Mouse (Mus musculus): Measurements from ENCODE around the gene Ly6g6c. TPM values are rescaled to one million over a fixed set of nuclear protein-coding genes. Genes with fewer than 3 reads are reported as not detected.

The Ly6g6c gene
- total RNA-seq, 2 experiments from 2014 or later, result not detected

DNA sequence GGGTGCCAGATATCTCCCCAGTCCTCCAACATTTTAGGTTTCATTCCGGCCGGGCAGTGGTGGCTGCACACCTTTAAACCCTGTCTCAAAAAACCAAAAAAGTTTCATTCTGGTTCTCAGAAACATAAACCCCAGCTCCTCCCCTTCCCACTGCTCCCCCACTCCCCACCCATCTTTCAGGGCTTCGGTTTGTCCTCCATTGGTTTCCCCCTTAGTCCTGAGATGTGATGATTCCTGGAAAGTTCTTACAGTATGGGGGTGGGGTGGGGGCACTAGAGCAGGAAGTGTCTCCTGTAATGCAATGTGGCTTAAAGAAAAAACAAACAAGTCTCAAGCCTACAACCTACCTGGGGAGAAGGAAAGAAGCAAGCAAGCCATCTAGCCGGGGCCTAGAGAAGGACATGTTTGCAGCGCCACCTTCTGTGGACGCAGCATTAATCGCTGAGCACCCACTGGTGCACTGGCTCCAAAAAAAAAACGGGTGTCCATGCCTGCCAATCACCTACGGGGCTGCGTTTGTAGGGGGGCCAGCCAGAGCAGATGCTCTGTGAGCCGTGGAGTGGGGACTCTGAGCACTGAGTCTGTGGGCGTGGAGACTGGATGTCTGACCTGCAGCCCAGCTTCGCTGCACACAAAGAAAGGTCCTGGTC, 40.7 kb downstream of the Ly6g6c start:
- peak in 1 of 2 experiments; percentile 40 for DNase-seq (ENCODE audit: low spot score in 2 of 2)

DNA sequence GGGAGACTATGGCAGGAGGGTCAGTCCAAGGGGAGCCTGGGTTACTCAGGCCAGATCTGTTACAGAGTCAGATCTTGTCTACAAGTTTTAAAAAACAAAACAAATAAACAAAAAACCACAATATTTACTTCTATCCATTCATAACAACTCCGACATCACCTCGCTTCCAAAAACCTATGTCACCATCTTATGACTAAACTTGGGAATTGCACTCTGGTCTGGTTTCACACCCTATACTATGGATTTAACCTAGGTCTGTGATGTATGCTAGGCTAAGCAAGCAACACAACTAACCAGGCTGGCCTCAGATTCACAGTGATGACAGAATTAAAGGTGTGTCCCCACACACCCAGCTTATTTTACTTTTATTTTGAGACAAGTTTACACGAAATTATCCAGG, 41.3 kb downstream of the Ly6g6c start:
- DNase-seq (ENCODE audit: low spot score in 2 of 2), result no peak

DNA sequence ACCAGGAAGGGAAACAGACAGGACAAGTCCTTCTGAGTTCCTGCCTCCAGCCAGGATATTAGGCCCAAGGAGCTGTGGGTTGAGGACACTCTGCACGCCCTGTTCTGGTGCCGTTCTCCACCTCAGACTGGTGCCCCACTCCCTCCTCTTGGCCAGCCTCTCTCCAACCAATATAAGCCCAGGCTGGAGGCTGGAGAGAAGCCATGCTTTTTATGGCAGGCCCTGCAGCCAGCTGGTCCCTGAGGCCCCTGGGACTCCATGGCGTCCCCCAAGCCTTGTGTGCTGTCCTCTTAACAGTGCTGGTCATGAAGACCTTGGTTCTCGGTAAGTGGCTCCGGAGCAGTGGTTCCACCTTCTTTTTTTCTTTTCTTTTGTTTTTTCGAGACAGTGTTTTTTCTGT, 42.9 kb downstream of the Ly6g6c start, which contains the start of gene Ly6g5c:
Ly6g5c (plus strand) TSS at position 183 of the 400 bp plus-strand sequence.
- DNase-seq (ENCODE audit: low spot score in 2 of 2), result no peak

DNA sequence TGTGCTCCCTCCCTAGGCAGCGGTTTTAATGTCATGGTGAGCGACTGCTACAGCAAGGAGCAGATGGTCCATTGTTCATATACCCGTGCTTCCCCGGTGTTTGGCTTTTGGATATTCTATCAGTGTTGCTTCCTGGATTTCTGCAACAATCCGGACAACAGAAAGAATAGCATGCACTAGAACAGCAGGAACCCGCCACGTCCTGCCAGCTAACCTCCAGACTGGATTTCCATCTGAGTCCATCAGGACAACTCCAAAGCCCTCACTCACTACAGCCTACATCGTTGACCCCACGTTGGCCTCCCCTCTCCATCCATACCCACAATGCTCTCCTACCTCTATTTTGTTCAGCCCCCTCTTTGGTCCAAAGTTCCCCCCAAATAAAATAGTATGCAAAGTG, 46.6 kb downstream of the Ly6g6c start:
- DNase-seq (ENCODE audit: low spot score in 2 of 2), result no peak

DNA sequence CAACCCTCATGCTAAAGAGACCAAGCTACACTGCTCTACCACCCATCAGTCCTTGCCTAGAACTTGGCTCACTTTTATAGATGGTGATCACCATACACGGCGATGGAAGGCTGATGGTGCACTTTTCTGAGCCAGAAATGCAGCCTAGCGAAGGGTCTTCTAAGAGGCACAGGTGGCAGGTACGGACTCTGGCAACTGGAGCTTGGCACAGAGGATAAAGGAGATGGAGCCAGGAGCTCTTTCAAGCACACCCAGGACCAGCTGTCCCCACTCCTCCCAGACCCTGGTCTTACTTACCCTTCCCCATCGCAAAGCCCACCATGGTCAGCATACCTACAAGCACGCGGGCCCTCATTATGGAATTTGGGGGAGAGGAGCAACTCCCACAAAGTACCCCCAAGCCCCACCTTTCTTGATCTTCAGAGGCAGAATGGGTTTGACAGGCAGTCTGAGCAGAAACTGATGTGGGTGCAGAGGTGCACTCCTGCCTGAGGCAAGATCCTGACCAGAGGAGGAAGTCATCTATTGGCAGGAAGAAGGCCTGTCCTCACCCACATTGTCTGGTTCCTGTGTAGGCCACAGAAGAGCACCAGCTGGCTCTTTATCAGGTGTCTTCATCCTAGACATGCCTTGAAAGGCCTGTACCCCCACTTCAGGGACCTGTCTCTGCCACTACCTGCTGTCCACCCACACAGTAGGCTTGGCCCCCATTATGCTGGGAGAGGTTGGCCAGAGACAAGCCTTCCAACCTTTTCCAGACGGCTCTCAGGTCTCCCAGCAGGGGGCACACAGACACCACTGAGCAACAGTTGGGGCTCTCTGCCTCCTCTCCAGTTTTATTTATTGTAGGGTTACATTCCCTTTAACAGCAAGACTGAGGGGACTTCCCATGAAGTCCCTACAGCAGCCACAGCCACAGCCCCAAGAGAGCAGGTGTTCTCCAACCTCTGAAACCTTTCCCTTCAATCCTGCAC, 50.1 kb downstream of the Ly6g6c start, which contains the start of gene Ly6g5b:
Ly6g5b (minus strand) TSS at position 383 of the 974 bp plus-strand sequence.
- no peak for DNase-seq (ENCODE audit: low spot score in 2 of 2)

Other genes starting within 250 kb of the Ly6g6c start
- 10 to 100 TPM; 50.8 to 53.8 TPM for gene Stk19, start 228.4 kb upstream of the Ly6g6c start, total RNA-seq (2021)
- gene Dxo, start 228.4 kb upstream of the Ly6g6c start, total RNA-seq (2021), result 10 to 100 TPM; 36.6 to 40.8 TPM
- gene Skiv2l, start 215.2 kb upstream of the Ly6g6c start, total RNA-seq (2021), result 10 to 100 TPM; 70.1 to 74.2 TPM
- 10 to 100 TPM; 34.1 to 39.6 TPM for gene Nelfe, start 215.0 kb upstream of the Ly6g6c start, total RNA-seq (2021)
- not detected for gene Cfb, start 202.9 kb upstream of the Ly6g6c start, total RNA-seq (2021)
- gene Zbtb12, start 185.9 kb upstream of the Ly6g6c start, total RNA-seq (2021), result 1 to 10 TPM; 8.6 to 8.8 TPM
- gene Gm20547, start 183.3 kb upstream of the Ly6g6c start, total RNA-seq (2021), result under 1 TPM in 1 of 2 experiments, not detected in 1; 0.10 TPM
- gene C2, start 167.1 kb upstream of the Ly6g6c start, total RNA-seq (2021), result 1 to 10 TPM in 1 of 2 experiments, under 1 TPM in 1; 0.89 to 3.1 TPM
- 100 to 1,000 TPM; 186 to 193 TPM for gene Ehmt2, start 166.9 kb upstream of the Ly6g6c start, total RNA-seq (2021)
- gene Slc44a4, start 150.9 kb upstream of the Ly6g6c start, total RNA-seq (2021), result under 1 TPM in 1 of 2 experiments, not detected in 1; 0.43 TPM
- 10 to 100 TPM; 41.4 to 44.2 TPM for gene Neu1, start 134.1 kb upstream of the Ly6g6c start, total RNA-seq (2021)
- gene Hspa1b, start 106.2 kb upstream of the Ly6g6c start, total RNA-seq (2021), result 10 to 100 TPM; 27.5 to 37.5 TPM
- gene Gm20481, start 95.5 kb upstream of the Ly6g6c start, total RNA-seq (2021), result not detected
- gene Hspa1a, start 93.2 kb upstream of the Ly6g6c start, total RNA-seq (2021), result 10 to 100 TPM; 24.3 to 27.8 TPM
- under 1 TPM; 0.12 to 0.48 TPM for gene Hspa1l, start 92.7 kb upstream of the Ly6g6c start, total RNA-seq (2021)
- 10 to 100 TPM; 18.2 to 20.7 TPM for gene Lsm2, start 83.5 kb upstream of the Ly6g6c start, total RNA-seq (2021)
- 10 to 100 TPM; 46.6 to 50.4 TPM for gene Vars, start 64.4 kb upstream of the Ly6g6c start, total RNA-seq (2021)
- gene Vwa7, start 48.8 kb upstream of the Ly6g6c start, total RNA-seq (2021), result under 1 TPM; 0.15 to 0.22 TPM
- 1 to 10 TPM in 1 of 2 experiments, not detected in 1; 1.4 TPM for gene Sapcd1, start 37.4 kb upstream of the Ly6g6c start, total RNA-seq (2021)
- 1 to 10 TPM; 1.5 to 1.6 TPM for gene Msh5, start 18.6 kb upstream of the Ly6g6c start, total RNA-seq (2021)
- 1 to 10 TPM; 7.7 to 8.3 TPM for gene Clic1, start 15.4 kb upstream of the Ly6g6c start, total RNA-seq (2021)
- gene Ddah2, start 6.4 kb upstream of the Ly6g6c start, total RNA-seq (2021), result 10 to 100 TPM in 1 of 2 experiments, 1 to 10 TPM in 1; 9.4 to 11.0 TPM
- not detected for gene Mpig6b, start 796 bp downstream of the Ly6g6c start, total RNA-seq (2021)
- gene Ly6g6e, start 11.5 kb downstream of the Ly6g6c start, total RNA-seq (2021), result 1 to 10 TPM; 3.6 to 5.0 TPM
- 1 to 10 TPM in 1 of 2 experiments, under 1 TPM in 1; 0.87 to 2.0 TPM for gene Ly6g6d, start 12.7 kb downstream of the Ly6g6c start, total RNA-seq (2021)
- gene Ly6g6f, start 20.2 kb downstream of the Ly6g6c start, total RNA-seq (2021), result under 1 TPM; 0.57 to 0.58 TPM
- gene Abhd16a, start 23.9 kb downstream of the Ly6g6c start, total RNA-seq (2021), result 100 to 1,000 TPM in 1 of 2 experiments, 10 to 100 TPM in 1; 97.6 to 103 TPM
- not detected for gene Ly6g5c, start 42.9 kb downstream of the Ly6g6c start, total RNA-seq (2021)
- gene Ly6g5b, start 50.0 kb downstream of the Ly6g6c start, total RNA-seq (2021), result under 1 TPM; 0.30 to 0.56 TPM
- gene Gpank1, start 56.1 kb downstream of the Ly6g6c start, total RNA-seq (2021), result 10 to 100 TPM; 15.2 to 17.1 TPM
- 100 to 1,000 TPM; 179 to 185 TPM for gene Csnk2b, start 56.7 kb downstream of the Ly6g6c start, total RNA-seq (2021)
- 10 to 100 TPM; 22.5 to 28.9 TPM for gene D17H6S53E, start 61.0 kb downstream of the Ly6g6c start, total RNA-seq (2021)
- gene Apom, start 66.7 kb downstream of the Ly6g6c start, total RNA-seq (2021), result not detected
- 100 to 1,000 TPM; 323 to 339 TPM for gene Bag6, start 69.8 kb downstream of the Ly6g6c start, total RNA-seq (2021)
- 100 to 1,000 TPM; 317 to 343 TPM for gene Prrc2a, start 99.5 kb downstream of the Ly6g6c start, total RNA-seq (2021)
- 10 to 100 TPM in 1 of 2 experiments, 1 to 10 TPM in 1; 9.4 to 13.0 TPM for gene Aif1, start 110.7 kb downstream of the Ly6g6c start, total RNA-seq (2021)
- 1 to 10 TPM; 5.5 to 6.7 TPM for gene Lst1, start 123.1 kb downstream of the Ly6g6c start, total RNA-seq (2021)
- gene Ltb, start 129.1 kb downstream of the Ly6g6c start, total RNA-seq (2021), result under 1 TPM; 0.41 to 0.64 TPM
- gene Tnf, start 136.6 kb downstream of the Ly6g6c start, total RNA-seq (2021), result not detected
- gene Lta, start 140.0 kb downstream of the Ly6g6c start, total RNA-seq (2021), result under 1 TPM; 0.22 to 0.41 TPM
- gene Gm16181, start 155.4 kb downstream of the Ly6g6c start, total RNA-seq (2021), result not detected
- gene Atp6v1g2, start 168.3 kb downstream of the Ly6g6c start, total RNA-seq (2021), result 100 to 1,000 TPM; 637 to 681 TPM
- gene Nfkbil1, start 170.4 kb downstream of the Ly6g6c start, total RNA-seq (2021), result 10 to 100 TPM; 13.6 to 15.8 TPM
- 100 to 1,000 TPM; 210 to 215 TPM for gene Ddx39b, start 176.4 kb downstream of the Ly6g6c start, total RNA-seq (2021)
- 10 to 100 TPM; 22.1 to 26.7 TPM for gene H2-D1, start 197.3 kb downstream of the Ly6g6c start, total RNA-seq (2021)

Measured in layer of hippocampus, adult 18-20 months (tissue).